In genomic region chr10:98291617-98292016, GRCm38 (mm10) we compare ENCODE assay signal across 21 mouse cellular contexts.
"Had no signal": no experiment of that assay in that cellular context is flagged by ENCODE, and none has a peak within 500 bp of the region (broad histone marks: within the 10 kb centered on the region; RNA-seq: fewer than 3 reads in every experiment).

No protein-coding gene starts in this region.

- H3K4me1 ChIP-seq: limb, embryonic 10.5 days; limb, embryonic 13.5 days; liver, embryonic 12.5 days; liver, embryonic 15.5 days; midbrain, embryonic 12.5 days; midbrain, embryonic 15.5 days; neural tube, embryonic 12.5 days; neural tube, embryonic 15.5 days had no signal

- H3K4me3 ChIP-seq: layer of hippocampus, adult 2 months; limb, embryonic 10.5 days; limb, embryonic 13.5 days; liver, embryonic 12.5 days; liver, embryonic 15.5 days; midbrain, embryonic 12.5 days; midbrain, embryonic 15.5 days; neural tube, embryonic 12.5 days; neural tube, embryonic 15.5 days had no signal

- ATAC-seq: liver, embryonic 12.5 days; midbrain, embryonic 15.5 days had no signal

- H3K4me2 ChIP-seq: limb, embryonic 13.5 days; liver, embryonic 12.5 days; liver, embryonic 15.5 days; midbrain, embryonic 12.5 days; midbrain, embryonic 15.5 days; neural tube, embryonic 12.5 days; neural tube, embryonic 15.5 days had no signal

- H3K27ac ChIP-seq: kidney, postnatal 0 days; layer of hippocampus, adult 2 months; limb, embryonic 10.5 days; limb, embryonic 13.5 days; liver, embryonic 12.5 days; liver, embryonic 15.5 days; macrophage; midbrain, embryonic 12.5 days; midbrain, embryonic 15.5 days; neural tube, embryonic 12.5 days; neural tube, embryonic 15.5 days had no signal

- H3K27me3 ChIP-seq: limb, embryonic 13.5 days; liver, embryonic 12.5 days; liver, embryonic 15.5 days; midbrain, embryonic 12.5 days; midbrain, embryonic 15.5 days; neural tube, embryonic 12.5 days; neural tube, embryonic 15.5 days had no signal

- H3K36me3 ChIP-seq: limb, embryonic 10.5 days; limb, embryonic 13.5 days; liver, embryonic 12.5 days; liver, embryonic 15.5 days; midbrain, embryonic 12.5 days; midbrain, embryonic 15.5 days; neural tube, embryonic 12.5 days; neural tube, embryonic 15.5 days had no signal

- DNase-seq: kidney, adult 2 months; kidney, postnatal 25 days; layer of hippocampus, adult 9-11 months; liver; lung, adult 2 months; right cerebral cortex, adult 18-20 months; right cerebral cortex, postnatal 14 days; right cerebral cortex, postnatal 4 days; thymus, adult 18-20 months; thymus, postnatal 36 days had no signal

- H3K9me3 ChIP-seq: limb, embryonic 10.5 days; limb, embryonic 13.5 days; liver, embryonic 12.5 days; liver, embryonic 15.5 days; midbrain, embryonic 12.5 days; midbrain, embryonic 15.5 days; neural tube, embryonic 12.5 days; neural tube, embryonic 15.5 days had no signal

- H3K9ac ChIP-seq: limb, embryonic 13.5 days; liver, embryonic 12.5 days; liver, embryonic 15.5 days; midbrain, embryonic 12.5 days; midbrain, embryonic 15.5 days; neural tube, embryonic 12.5 days; neural tube, embryonic 15.5 days had no signal
